Mouse (Mus musculus): ENCODE data around the gene Cdc6.

- TF ChIP-seq CTCF (IDR thresholded peaks at IDR 0.05; ENCODE audit: borderline replicate concordance, insufficient read depth, low read depth, low read length) = no peak
- TF ChIP-seq POLR2A (IDR thresholded peaks at IDR 0.05; ENCODE audit: borderline replicate concordance, insufficient read depth, low read length) = no peak
Measured at GRCm38 (mm10) chr11:98924633-98925175, 17.1 kb downstream of the Cdc6 start.

Data from cerebellum, adult 2 months (tissue).